Mouse (Mus musculus) bone marrow macrophage, adult 2 months (primary cell): Measurements from ENCODE around the gene Abhd5.

ENCODE experiments used
- CTCF ChIP-seq: IDR thresholded peaks from 2 replicates; pipeline ENCODE4 v1.5.1; 2012; ENCODE audit warnings: low read depth, mild to moderate bottlenecking, low read length, moderate library complexity
- POLR2A ChIP-seq: IDR thresholded peaks from 2 replicates; pipeline ENCODE4 v1.6.1; 2012; ENCODE audit warnings: mild to moderate bottlenecking, low read depth, low read length, borderline replicate concordance

DNA sequence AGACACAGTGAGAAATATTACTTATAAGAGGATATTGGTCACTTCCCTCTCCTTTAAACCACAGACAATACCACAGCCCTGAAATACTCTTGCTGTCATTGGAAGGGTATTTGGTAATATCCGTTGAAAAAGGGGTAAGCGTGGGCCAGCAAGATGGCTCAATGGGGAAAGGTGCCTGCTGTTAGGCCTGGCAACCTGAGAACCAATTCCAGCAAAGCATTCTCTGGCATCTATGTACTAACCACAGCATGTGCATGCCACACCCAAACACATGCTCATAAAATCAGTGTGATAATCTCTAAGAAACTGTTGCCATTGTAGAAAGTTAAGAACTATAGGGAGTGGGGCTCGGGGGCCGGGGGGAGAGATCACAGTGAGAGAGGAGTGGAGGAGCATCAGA is 2.1 kb upstream of the Abhd5 start:
- TF ChIP-seq CTCF: no peak
- TF ChIP-seq POLR2A: no peak
